Mouse (Mus musculus) kidney, embryonic 16.5 days (tissue): ENCODE data around the gene Zfp526. TPM values are rescaled to one million over a fixed set of nuclear protein-coding genes. Genes with fewer than 3 reads are reported as not detected.

Experiments
- ATAC-seq: fragments of 200-750 bp; cut with Nextera tagmentation; 2 replicates; pipeline ENCODE4 v1.8.0; 2017; ENCODE audit warnings: moderate TSS enrichment; ENCODE audit not compliant: low FRiP score, low TSS enrichment
- H3K27ac ChIP-seq: fragments of 300-500 bp; sonication (generic); 2 replicates; pipeline ENCODE4 v1.5.1; 2014; ENCODE audit warnings: low read length
- H3K27me3 ChIP-seq: fragments of 300-500 bp; sonication (generic); 2 replicates; pipeline ENCODE4 v1.6.1; 2014; ENCODE audit warnings: low read length, control low read depth, mixed read lengths; ENCODE audit not compliant: insufficient read depth
- H3K36me3 ChIP-seq: fragments of 300-500 bp; sonication (generic); 2 replicates; pipeline ENCODE4 v1.6.1; 2014; ENCODE audit warnings: low read length, control low read depth, mixed read lengths; ENCODE audit not compliant: insufficient read depth
- H3K4me1 ChIP-seq: fragments of 300-500 bp; sonication (generic); 2 replicates; pipeline ENCODE4 v1.6.1; 2014; ENCODE audit warnings: low read length, control low read depth, mixed read lengths; ENCODE audit not compliant: insufficient read depth
- H3K4me2 ChIP-seq: fragments of 300-500 bp; sonication (generic); replicated peaks from 2 replicates; pipeline ENCODE4 v1.6.1; 2014; ENCODE audit warnings: low read depth, low read length
- H3K4me3 ChIP-seq: fragments of 300-500 bp; sonication (generic); 2 replicates; pipeline ENCODE4 v1.5.1; 2014; ENCODE audit warnings: mild to moderate bottlenecking, low read length
- H3K9ac ChIP-seq: fragments of 300-500 bp; sonication (generic); replicated peaks from 2 replicates; pipeline ENCODE4 v1.6.1; 2014; ENCODE audit warnings: low read length
- H3K9me3 ChIP-seq: fragments of 300-500 bp; sonication (generic); 2 replicates; pipeline ENCODE4 v1.6.1; 2016; ENCODE audit warnings: low read length, control low read depth
- WGBS: fragments of 180-500 bp; shearing (Covaris S2); extraction: QIAGEN DNeasy Blood & Tissue Kit; methylation state at CpG from one replicate; pipeline ENCODE4 v1.1.7; 2014; 5-methylcytosine and 5-hydroxymethylcytosine counted together
- polyA plus RNA-seq: library from polyadenylated mRNA; unstranded; fragments of >200 nt; fragmentation: Nextera tagmentation; extraction: Ambion mirVana; gene quantifications from 2 replicates; pipeline ENCODE4 v1.2.1, GENCODE M21; 2015

The Zfp526 gene
- polyA plus RNA-seq, 1 experiment from 2014 or later = 2.7 TPM

GRCm38 (mm10) chr7:25248018-25248647 lies 26.9 kb downstream of the Zfp526 start:
- Histone ChIP-seq H3K27me3 (no peaks in the 10 kb centered on the region), H3K4me1 (peaks cover 55% of the 10 kb centered on the region), H3K9me3 (no peaks in the 10 kb centered on the region), H3K4me2 (peak overlapping the region; percentile 95), H3K27ac (peak overlapping the region; percentile 99), H3K9ac (peak overlapping the region; percentile 93), H3K4me3 (peak overlapping the region; percentile 95), H3K36me3 (peaks cover 24% of the 10 kb centered on the region)
- under 1% methylated on average over 18 of the region's 18 CpGs for WGBS
- peak; percentile 4; the same call in 1 of the 2 replicates for ATAC-seq

- Histone ChIP-seq H3K27ac (peak overlapping the region; percentile 99), H3K4me3 (peak overlapping the region; percentile 95), H3K27me3 (no peaks in the 10 kb centered on the region), H3K9me3 (no peaks in the 10 kb centered on the region), H3K4me1 (peaks cover 55% of the 10 kb centered on the region), H3K4me2 (peak overlapping the region; percentile 95), H3K36me3 (peaks cover 19% of the 10 kb centered on the region), H3K9ac (peak overlapping the region; percentile 93)
- under 1% methylated on average over 23 of the region's 25 CpGs for WGBS
- peak; percentile 29 for ATAC-seq
Measured at GRCm38 (mm10) chr7:25248846-25249313, 27.7 kb downstream of the Zfp526 start.

- peak overlapping the region; percentile 95 for H3K4me3 ChIP-seq
- H3K4me2 ChIP-seq = peak overlapping the region; percentile 95
- peak; percentile 71 for ATAC-seq
- peaks cover 13% of the 10 kb centered on the region for H3K36me3 ChIP-seq
- under 1% methylated on average over 47 of the region's 73 CpGs for WGBS
- no peaks in the 10 kb centered on the region for H3K9me3 ChIP-seq
- H3K9ac ChIP-seq = peak overlapping the region; percentile 93
- H3K4me1 ChIP-seq = peaks cover 51% of the 10 kb centered on the region
- H3K27ac ChIP-seq = peak overlapping the region; percentile 99
- H3K27me3 ChIP-seq = no peaks in the 10 kb centered on the region
Measured at GRCm38 (mm10) chr7:25249314-25250140, 28.3 kb downstream of the Zfp526 start.

GRCm38 (mm10) chr7:25250141-25250972 lies 29.1 kb downstream of the Zfp526 start, which contains the start of gene Erf:
Erf (minus strand) TSS chr7:25250761.
- under 1% methylated on average over 59 of the region's 81 CpGs for WGBS
- ATAC-seq = peak; percentile 81
- H3K4me3 ChIP-seq = peak within 1 kb of the TSS; percentile 95

GRCm38 (mm10) chr7:25251071-25251791 lies 30.0 kb downstream of the Zfp526 start:
- Histone ChIP-seq H3K4me3 (peak overlapping the region; percentile 95), H3K36me3 (no peaks in the 10 kb centered on the region), H3K27me3 (no peaks in the 10 kb centered on the region), H3K4me2 (peak overlapping the region; percentile 95), H3K9me3 (no peaks in the 10 kb centered on the region), H3K4me1 (peaks cover 36% of the 10 kb centered on the region), H3K9ac (peak overlapping the region; percentile 70), H3K27ac (peak overlapping the region; percentile 92)
- ATAC-seq = peak; percentile 25
- WGBS = 2% methylated on average over 22 of the region's 22 CpGs

More at GRCm38 (mm10) chr7:25250141-25250972, 29.1 kb downstream of the Zfp526 start, which contains the start of gene Erf:
- Histone ChIP-seq H3K36me3 (peaks cover 4% of the 10 kb centered on the region), H3K4me1 (peaks cover 45% of the 10 kb centered on the region), H3K9me3 (no peaks in the 10 kb centered on the region), H3K27me3 (no peaks in the 10 kb centered on the region), H3K27ac (peak within 1 kb of the TSS; percentile 99), H3K4me2 (peak within 1 kb of the TSS; percentile 95), H3K9ac (peak within 1 kb of the TSS; percentile 93)

- Histone ChIP-seq H3K9me3 (no peaks in the 10 kb centered on the region), H3K9ac (peak overlapping the region; percentile 70), H3K4me2 (peak overlapping the region; percentile 95), H3K36me3 (no peaks in the 10 kb centered on the region), H3K4me3 (peak overlapping the region; percentile 95), H3K27me3 (no peaks in the 10 kb centered on the region), H3K4me1 (peaks cover 30% of the 10 kb centered on the region), H3K27ac (peak overlapping the region; percentile 92)
- no peak for ATAC-seq
- WGBS = 21% methylated on average over 8 of the region's 8 CpGs
Measured at GRCm38 (mm10) chr7:25251822-25252221, 30.6 kb downstream of the Zfp526 start.

GRCm38 (mm10) chr7:25261896-25262295 lies 40.7 kb downstream of the Zfp526 start:
- Histone ChIP-seq H3K4me1 (peaks cover 2% of the 10 kb centered on the region; the same call in 1 of the 2 replicates), H3K9me3 (no peaks in the 10 kb centered on the region), H3K27ac (no peak overlapping the region), H3K9ac (no peak overlapping the region), H3K36me3 (no peaks in the 10 kb centered on the region), H3K4me2 (no peak overlapping the region), H3K4me3 (no peak overlapping the region), H3K27me3 (no peaks in the 10 kb centered on the region)
- no peak for ATAC-seq
- WGBS = 86% methylated on average over 1 of the region's 1 CpGs

GRCm38 (mm10) chr7:25263968-25264870 lies 43.0 kb downstream of the Zfp526 start:
- Histone ChIP-seq H3K4me2 (no peak overlapping the region), H3K4me3 (no peak overlapping the region), H3K9me3 (no peaks in the 10 kb centered on the region), H3K36me3 (no peaks in the 10 kb centered on the region), H3K27ac (no peak overlapping the region), H3K27me3 (no peaks in the 10 kb centered on the region), H3K9ac (no peak overlapping the region), H3K4me1 (peaks cover 9% of the 10 kb centered on the region)
- 31% methylated on average over 17 of the region's 17 CpGs for WGBS
- no peak for ATAC-seq
